15 mouse cellular contexts compared by ENCODE assay signal in genomic region chr10:109132091-109132573, GRCm38 (mm10).
"Had no signal": no experiment of that assay in that cellular context is flagged by ENCODE, and none has a peak within 500 bp of the region (broad histone marks: within the 10 kb centered on the region; RNA-seq: fewer than 3 reads in every experiment).

No protein-coding gene starts in this region.

- H3K4me2 ChIP-seq: liver, embryonic 13.5 days; midbrain, embryonic 11.5 days had no signal

- H3K4me3 ChIP-seq: layer of hippocampus, adult 2 months; liver, embryonic 13.5 days had no signal

- H3K9ac ChIP-seq: liver, embryonic 13.5 days had no signal

- H3K27me3 ChIP-seq: liver, embryonic 13.5 days had no signal

- H3K36me3 ChIP-seq: liver, embryonic 13.5 days had no signal

- DNase-seq: kidney, adult 18-20 months; kidney, postnatal 25 days; layer of hippocampus, adult 9-11 months; liver, embryonic 13.5 days; lung, adult 2 months; lung, postnatal 14 days; lung, postnatal 4 days; midbrain, embryonic 14.5 days; right cerebral cortex, postnatal 25 days; thymus, adult 2 months; thymus, postnatal 25 days had no signal

- H3K27ac ChIP-seq: kidney, postnatal 0 days; layer of hippocampus, adult 2 months; liver, embryonic 13.5 days; stomach, postnatal 0 days had no signal

- H3K9me3 ChIP-seq: liver, embryonic 13.5 days had no signal

- H3K4me1 ChIP-seq: liver, embryonic 13.5 days had no signal
